Mouse (Mus musculus): ENCODE data around the gene Klhl41. TPM values are rescaled to one million over a fixed set of nuclear protein-coding genes. Genes with fewer than 3 reads are reported as not detected.

The Klhl41 gene
- polyA plus RNA-seq, 1 experiment from 2014 or later = 0.29 TPM

Other genes starting within 250 kb of the Klhl41 start
- 1.8 and 2.0 TPM in 2 replicates for gene Lrp2, start 84.1 kb upstream of the Klhl41 start, polyA plus RNA-seq (2016; fragmentation: Nextera tagmentation; extraction: Ambion mirVana)
- gene Bbs5, start 22.9 kb upstream of the Klhl41 start, polyA plus RNA-seq (2016; fragmentation: Nextera tagmentation; extraction: Ambion mirVana) = 17.0 and 17.2 TPM in 2 replicates
- gene Fastkd1, start 43.4 kb downstream of the Klhl41 start, polyA plus RNA-seq (2016; fragmentation: Nextera tagmentation; extraction: Ambion mirVana) = 14.5 and 17.7 TPM in 2 replicates
- 78.0 and 128 TPM in 2 replicates for gene Ppig, start 52.4 kb downstream of the Klhl41 start, polyA plus RNA-seq (2016; fragmentation: Nextera tagmentation; extraction: Ambion mirVana)
- 3.0 and 4.0 TPM in 2 replicates for gene Ccdc173, start 119.5 kb downstream of the Klhl41 start, polyA plus RNA-seq (2016; fragmentation: Nextera tagmentation; extraction: Ambion mirVana)
- 28.3 and 30.4 TPM in 2 replicates for gene Phospho2, start 119.5 kb downstream of the Klhl41 start, polyA plus RNA-seq (2016; fragmentation: Nextera tagmentation; extraction: Ambion mirVana)
- 23.1 and 23.2 TPM in 2 replicates for gene Klhl23, start 151.8 kb downstream of the Klhl41 start, polyA plus RNA-seq (2016; fragmentation: Nextera tagmentation; extraction: Ambion mirVana)
- gene Ssb, start 191.4 kb downstream of the Klhl41 start, polyA plus RNA-seq (2016; fragmentation: Nextera tagmentation; extraction: Ambion mirVana) = 215 and 355 TPM in 2 replicates
- gene Mettl5, start 215.5 kb downstream of the Klhl41 start, polyA plus RNA-seq (2016; fragmentation: Nextera tagmentation; extraction: Ambion mirVana) = 39.0 and 45.9 TPM in 2 replicates
- gene Ubr3, start 227.1 kb downstream of the Klhl41 start, polyA plus RNA-seq (2016; fragmentation: Nextera tagmentation; extraction: Ambion mirVana) = 10.9 and 13.6 TPM in 2 replicates